Mouse (Mus musculus) telencephalon, adult 2 months (tissue): Measurements from ENCODE around the gene Rtn4.

Experiments used
- DNase-seq: peaks from one replicate; pipeline ENCODE4 v3.0.0-alpha.2; 2011; ENCODE audit warnings: low read depth, low spot score

The Rtn4 gene

DNA sequence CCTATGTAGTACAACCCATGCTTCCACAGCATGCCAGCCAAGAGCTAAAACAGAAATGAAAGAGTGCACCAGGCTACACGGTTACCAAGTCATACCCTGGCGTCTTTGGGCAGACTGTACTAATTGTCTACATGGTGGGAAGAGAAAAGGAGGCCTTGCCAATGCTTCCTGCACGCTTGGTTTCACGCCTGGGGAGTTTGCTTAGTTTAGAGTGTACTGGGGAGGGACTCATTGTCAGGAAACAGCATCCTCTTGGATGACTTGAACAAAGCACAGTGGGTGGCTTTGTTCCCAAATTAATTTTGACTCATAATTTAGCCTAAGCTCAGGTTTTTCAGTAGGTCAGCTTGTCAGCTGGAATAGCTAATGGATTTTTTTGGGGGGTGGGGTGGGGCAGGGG is 72.3 kb downstream of the Rtn4 start:
- no peak for DNase-seq

DNA sequence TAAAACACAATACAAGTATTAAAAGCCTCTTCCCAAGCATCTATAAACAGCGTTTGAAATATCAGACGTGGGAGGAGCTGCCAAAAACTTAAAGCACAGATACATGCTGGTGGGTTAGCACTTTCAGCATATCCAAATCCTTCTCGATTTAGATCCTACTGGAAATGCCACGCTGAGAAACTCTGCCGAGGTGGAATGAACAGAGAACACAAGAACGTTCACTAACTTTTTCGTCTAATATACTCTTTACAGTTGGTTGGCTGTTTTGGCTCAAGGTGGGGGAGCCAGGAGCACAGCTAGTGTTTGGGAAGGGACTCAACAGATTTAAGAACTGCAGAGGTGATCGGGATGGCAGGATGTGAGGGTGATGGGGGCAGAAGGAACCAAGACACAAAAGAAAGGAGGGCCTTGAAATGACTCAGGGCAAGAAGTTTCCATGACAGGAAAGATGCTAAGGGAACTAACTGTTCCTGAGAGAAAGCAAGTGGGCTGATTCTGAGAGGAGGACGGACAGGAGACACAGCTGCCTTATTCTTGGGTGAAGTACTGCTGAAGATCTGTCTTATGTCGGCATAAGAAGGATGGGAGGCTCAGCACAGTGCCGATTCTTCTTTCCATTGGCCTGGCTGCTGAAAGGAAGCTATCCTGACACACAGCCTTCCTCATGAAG is 73.7 kb downstream of the Rtn4 start:
- DNase-seq: peak; percentile 90

DNA sequence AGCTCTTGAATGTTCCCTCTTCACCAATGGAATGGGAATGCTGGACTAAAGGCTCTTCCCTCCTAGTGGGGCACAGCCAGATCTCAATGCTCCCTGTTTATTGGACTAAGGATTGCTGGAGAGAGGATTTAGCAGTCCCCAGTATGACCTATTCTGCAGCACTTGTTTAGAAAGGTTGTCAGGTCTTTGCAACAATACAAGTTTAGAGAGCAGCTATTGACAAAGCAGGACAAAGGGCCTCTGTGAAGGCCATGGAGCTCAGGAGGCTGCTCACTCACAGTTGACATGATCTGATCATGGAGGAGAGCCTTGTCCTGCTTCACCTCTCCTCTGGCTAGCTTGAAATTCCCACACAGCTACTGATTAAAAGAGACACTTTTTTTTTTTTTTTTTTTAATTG is 75.8 kb downstream of the Rtn4 start:
- DNase-seq: no peak

DNA sequence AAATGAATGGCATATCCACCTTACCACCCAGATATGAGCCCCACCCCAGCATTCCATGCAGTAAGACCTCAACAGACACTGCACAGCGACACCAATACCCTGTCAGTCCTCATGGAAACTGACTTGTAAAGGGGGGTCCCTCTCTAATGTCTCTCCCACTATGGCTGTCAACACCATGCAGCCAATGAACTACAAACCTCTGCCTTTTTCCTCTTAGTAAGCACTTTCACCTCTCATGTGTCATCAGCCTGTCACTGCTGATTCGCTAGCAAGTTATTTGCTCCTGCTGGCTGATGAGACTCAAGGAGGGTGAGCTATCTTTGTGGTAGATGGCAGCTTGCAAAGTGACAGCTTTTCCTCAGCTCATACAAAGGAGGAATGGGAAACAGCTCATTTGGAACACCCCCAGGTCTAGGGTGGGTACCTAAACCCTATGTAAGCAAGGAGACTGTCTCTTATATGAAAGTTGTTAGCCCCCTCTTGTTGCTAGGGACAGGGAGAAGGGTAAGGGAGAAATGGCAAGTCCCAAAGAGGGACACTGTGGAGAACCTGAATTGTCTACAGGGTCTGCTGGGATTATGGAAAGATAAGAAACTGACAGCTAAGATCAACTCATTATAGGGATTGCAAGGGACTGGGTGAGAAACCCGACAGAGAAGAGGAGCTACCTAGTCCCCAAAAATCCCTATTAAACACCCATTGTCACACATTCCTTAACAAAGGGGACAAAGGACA is 78.1 kb downstream of the Rtn4 start:
- DNase-seq: no peak

DNA sequence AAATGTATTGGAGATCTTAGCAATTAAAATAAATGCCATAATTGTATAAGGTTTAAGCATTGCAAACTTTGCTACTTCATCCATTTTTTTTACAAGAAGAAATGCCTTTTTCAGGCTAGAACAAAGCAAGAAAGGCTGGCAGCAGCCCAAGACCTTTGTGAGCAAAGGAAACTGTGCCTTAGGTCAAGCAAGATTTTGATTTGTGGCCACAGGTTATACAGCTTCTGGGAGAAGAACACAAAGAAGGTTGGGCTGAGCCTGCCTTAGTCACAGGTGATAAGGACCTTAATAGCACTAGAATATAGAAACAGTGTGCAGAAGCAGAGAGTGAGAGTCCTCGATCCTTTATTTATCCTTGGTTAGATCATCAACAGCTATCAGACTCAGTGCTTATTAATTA is 79.5 kb downstream of the Rtn4 start:
- no peak for DNase-seq

DNA sequence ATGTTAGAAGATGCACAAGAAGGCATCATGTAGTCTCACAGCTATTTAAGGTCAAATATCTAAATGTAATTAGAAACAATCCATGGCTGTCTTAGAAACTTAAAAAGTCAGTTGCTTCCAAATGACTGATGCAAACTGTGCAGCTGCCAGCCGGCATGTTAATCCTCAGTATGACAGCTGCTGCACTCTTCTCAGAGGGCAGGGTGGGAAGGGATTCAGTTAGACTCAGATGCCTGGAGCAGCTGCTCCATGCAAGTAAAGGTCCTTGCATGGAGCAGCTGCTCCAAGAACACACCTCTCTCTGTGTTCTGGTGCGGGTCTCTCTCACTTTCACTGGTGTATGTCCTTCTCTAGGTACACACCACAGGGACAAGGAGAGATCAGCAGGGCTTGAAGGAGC is 81.5 kb downstream of the Rtn4 start:
- no peak for DNase-seq

DNA sequence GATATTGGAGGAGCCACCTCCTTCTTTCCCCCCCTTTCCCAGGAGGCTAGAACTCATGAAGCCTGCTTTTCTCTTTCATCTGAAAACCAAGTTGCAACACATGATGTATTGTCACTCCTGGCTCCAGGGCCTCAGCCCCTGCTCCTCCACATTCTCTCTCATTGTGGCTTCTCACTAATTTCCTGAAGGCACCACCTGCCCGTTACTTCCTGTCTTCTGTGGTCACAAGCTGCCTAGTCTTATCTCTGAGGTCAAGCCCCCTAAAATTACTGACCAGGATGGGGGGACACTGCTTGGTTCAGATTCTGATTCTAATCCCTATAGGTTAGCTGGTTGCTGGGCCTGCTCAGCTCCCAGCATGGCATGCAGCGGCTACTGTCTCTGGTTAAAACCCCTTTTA is 82.0 kb downstream of the Rtn4 start:
- DNase-seq: no peak

DNA sequence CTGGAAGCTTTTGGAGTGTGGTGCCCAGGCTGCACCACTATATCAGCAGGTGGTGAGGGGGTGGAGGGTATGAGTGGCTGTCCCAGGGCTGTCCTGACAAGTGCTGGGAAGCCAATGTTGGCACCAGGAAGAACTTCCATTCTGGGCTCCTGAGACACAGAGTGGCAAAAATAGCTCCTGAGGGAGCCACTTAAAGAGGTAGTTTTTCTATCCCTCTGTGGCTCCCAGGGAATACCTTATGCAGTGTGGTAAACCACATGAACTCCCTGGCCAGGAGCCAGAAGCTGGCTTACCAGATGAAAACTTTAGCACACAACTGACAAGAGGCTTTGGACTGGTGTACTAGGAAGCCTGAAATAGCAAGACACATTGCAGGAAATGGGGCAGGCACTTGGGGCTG is 85.2 kb downstream of the Rtn4 start:
- DNase-seq: peak; percentile 90

DNA sequence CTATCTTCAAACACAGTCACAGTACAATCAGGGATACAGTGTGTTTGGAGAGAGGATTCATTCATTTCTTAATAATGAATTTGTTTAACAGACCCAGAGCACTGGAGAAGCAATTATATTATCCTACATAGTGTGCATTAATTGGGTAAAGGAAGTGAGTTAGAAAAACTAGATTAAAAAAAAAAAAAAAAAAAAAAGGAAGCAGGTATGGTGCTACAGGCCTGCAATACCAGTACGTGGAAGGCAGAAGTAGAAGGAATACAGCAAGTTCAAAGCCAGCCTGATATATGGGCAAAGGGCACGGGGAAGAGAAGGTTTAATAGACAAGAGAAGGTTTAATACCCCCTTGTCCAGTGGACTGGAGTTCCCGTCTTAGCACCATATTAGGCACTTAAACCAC is 86.2 kb downstream of the Rtn4 start:
- DNase-seq: no peak

DNA sequence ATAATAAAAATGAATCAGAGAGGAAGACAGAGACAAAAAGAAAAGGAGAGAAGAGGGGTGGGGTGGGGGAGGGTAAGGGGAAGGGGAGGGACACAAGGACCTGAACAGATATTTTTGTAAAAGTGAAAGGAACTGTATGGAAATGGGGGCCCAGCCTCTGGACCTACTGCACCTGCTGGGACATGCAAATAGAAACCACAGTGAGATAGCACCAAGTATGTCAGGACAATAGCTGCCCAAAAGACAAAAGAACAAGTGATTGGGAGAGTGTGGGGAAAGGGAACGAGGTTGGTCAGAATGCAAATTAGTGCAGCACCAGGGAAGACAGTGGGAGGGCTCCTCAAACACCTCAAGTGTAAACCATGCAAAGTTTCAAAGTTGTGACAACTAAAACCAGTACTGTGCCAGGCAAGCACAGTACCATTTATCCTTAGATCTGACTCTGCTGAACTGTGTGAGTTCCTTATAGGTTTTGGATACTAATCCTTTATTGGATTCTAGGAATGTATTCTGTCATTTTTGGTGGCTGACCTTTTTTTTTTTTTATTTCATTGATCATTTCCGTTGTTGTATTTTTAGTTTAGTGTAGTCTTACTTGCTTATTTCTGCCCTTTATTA is 86.8 kb downstream of the Rtn4 start:
- DNase-seq: no peak

DNA sequence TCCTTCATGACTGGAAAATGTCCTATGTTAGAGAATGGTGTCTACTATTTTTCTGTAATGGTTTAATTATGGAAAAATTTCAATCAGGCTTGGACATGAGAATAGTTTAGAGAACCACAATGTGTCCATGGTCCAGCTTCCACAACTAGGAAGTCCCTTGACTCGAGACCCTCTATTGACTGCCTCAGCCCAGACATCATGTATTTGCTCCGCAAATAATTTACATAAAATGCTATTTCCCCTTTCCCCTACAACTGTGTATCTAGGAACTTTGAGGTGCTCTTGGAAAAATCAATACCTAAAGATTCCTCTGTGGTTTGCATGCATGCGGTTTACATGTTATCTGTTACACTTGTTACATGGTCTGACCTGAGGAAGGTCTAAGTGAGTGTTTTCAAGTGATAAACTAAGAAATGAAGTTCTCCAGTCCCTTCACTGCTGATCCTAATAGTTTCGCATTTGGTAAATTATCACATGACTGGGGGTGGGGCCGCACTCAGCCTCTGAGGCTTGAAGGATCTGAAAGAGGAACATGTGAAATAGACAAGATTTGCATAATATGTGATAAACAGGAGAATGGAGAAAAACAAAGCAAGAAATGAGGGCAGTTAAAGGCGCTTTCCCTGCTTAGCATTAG is 94.0 kb downstream of the Rtn4 start:
- DNase-seq: no peak

DNA sequence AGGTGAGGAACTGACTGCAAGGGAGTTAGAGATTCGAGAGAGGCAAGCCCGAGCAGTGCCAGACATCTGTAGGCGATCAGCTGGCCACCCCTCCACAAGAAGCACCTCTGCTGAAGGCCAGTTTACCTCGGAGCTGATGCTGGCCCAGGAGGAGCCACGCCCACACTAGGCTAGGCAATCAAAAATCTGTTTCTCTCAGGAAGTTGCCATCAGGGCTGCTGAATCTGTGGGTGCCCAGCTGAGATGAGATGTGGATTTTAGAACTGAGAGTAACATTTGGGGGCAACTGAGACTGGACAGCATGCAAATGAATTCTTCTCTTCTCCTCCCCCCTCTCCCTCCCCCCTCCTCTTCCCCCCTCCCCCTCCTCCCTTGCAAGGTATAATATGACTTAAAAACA is 94.7 kb downstream of the Rtn4 start:
- no peak for DNase-seq

DNA sequence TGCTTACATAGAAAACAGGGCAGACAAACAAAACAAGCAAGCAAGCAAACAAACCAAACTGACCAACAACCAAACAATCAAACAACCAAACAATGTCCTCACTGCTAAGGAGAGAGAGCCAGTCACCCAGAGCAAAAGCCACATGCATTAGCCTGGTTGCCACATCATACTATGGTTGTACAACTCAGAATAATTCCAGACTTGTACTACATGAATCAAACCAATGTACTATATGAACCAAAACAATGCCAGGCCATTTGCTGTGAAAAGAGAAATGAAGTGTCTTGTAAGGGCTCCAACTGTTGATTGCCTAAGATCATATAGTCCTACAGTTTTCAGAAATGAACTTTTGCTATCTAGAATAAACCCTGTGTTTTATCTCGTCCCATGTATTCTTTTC is 95.8 kb downstream of the Rtn4 start:
- DNase-seq: no peak

DNA sequence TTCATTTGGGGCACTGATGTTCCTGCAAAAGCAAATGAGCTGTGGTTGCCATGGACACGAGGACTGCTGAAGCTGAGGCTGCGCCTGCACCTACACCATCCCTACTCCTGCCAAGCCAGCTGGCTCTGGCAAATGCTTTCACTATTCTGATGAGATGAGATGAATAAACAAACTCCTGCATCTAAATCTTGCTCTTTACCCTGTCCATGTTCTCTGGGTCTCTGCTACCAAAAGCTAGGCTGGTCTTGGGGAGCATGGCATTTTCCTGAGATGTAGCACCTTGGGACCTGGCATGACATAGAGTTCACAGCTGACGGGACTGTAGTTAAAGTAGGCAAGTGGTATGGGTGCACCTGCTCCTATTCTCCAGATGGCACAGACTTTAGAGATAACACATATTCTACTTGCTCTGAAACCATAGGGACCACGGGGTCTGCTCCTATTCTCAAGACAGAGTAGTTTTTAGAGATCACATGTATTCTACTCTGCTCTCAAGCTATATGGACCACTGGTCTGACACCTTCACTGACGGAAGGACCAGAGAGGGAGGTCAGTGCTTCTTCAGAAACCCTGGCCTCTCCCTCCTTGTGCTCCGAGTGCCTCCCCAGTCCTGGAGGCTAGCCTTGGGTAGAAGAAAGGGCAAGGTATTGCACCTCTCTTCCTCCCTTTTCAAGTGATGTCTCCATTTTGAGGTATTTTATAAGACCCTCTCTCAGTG is 96.3 kb downstream of the Rtn4 start:
- peak; percentile 97 for DNase-seq

DNA sequence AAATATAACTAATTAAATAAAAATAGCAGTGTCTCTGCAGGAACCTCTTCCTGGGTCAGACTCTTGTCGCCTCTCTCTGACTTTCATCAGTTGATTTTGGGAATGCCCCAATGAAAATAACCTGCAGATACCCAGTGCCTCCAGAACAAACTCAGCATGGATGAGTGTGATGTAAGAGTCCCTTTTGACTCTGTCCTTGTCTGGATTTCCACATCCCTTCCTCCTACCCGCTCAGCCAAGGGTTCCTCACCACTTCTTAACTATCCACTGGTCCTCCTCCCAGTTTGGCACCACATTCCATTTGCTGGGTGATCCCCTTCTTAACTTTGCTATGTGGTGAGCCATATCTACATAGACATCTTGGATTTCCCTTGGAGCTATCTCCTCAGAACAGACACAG is 98.0 kb downstream of the Rtn4 start:
- no peak for DNase-seq
